Mouse (Mus musculus) lung, postnatal 0 days (tissue): ENCODE results near the gene Dach1. TPM values are rescaled to one million over a fixed set of nuclear protein-coding genes. Genes with fewer than 3 reads are reported as not detected.

Source experiments
- ATAC-seq: fragments of 200-750 bp; cut with Nextera tagmentation; 2 replicates; pipeline ENCODE4 v1.8.0; 2017; ENCODE audit warnings: moderate library complexity
- DNase-seq: peaks from one replicate; pipeline ENCODE4 v3.0.0-alpha.2; 2016; ENCODE audit warnings: low spot score
- H3K27ac ChIP-seq: fragments of 300-500 bp; sonication (generic); 2 replicates; pipeline ENCODE4 v1.5.1; 2014; ENCODE audit warnings: antibody characterized with exemption, mild to moderate bottlenecking, low read length, mixed read lengths
- H3K27me3 ChIP-seq: fragments of 300-500 bp; sonication (generic); replicated peaks from 2 replicates; pipeline ENCODE4 v1.6.1; 2014; ENCODE audit warnings: low read length, mixed read lengths; ENCODE audit not compliant: insufficient read depth
- H3K36me3 ChIP-seq: fragments of 300-500 bp; sonication (generic); 2 replicates; pipeline ENCODE4 v1.6.1; 2014; ENCODE audit warnings: low read length, mixed read lengths; ENCODE audit not compliant: insufficient read depth
- H3K4me1 ChIP-seq: fragments of 300-500 bp; sonication (generic); 2 replicates; pipeline ENCODE4 v1.6.1; 2014; ENCODE audit warnings: antibody characterized with exemption, low read depth, low read length, mixed read lengths; ENCODE audit not compliant: insufficient read depth
- H3K4me2 ChIP-seq: fragments of 300-500 bp; sonication (generic); replicated peaks from 2 replicates; pipeline ENCODE4 v1.6.1; 2014; ENCODE audit warnings: low read depth, mild to moderate bottlenecking, low read length, moderate library complexity, mixed read lengths
- H3K4me3 ChIP-seq: fragments of 300-500 bp; sonication (generic); 2 replicates; pipeline ENCODE4 v1.5.1; 2014; ENCODE audit warnings: low read depth, low read length
- H3K9ac ChIP-seq: fragments of 300-500 bp; sonication (generic); replicated peaks from 2 replicates; pipeline ENCODE4 v1.6.1; 2014; ENCODE audit warnings: low read depth, mild to moderate bottlenecking
- H3K9me3 ChIP-seq: fragments of 300-500 bp; sonication (generic); 2 replicates; pipeline ENCODE4 v1.6.1; 2016; ENCODE audit warnings: low read length, mixed read lengths
- CTCF ChIP-seq: IDR thresholded peaks from 2 replicates; pipeline ENCODE4 v1.5.1; 2016; ENCODE audit warnings: antibody characterized with exemption, mild to moderate bottlenecking
- EP300 ChIP-seq: IDR thresholded peaks from 2 replicates; pipeline ENCODE4 v1.6.1; 2016; ENCODE audit warnings: antibody characterized with exemption, mild to moderate bottlenecking, control low read depth
- WGBS: fragments of 180-500 bp; shearing (Covaris S2); extraction: QIAGEN DNeasy Blood & Tissue Kit; methylation state at CpG from one replicate; pipeline ENCODE4 v1.1.7; 2014; 5-methylcytosine and 5-hydroxymethylcytosine counted together
- polyA plus RNA-seq: library from polyadenylated mRNA; unstranded; fragments of >200 nt; fragmentation: Nextera tagmentation; extraction: Ambion mirVana; gene quantifications from 2 replicates; pipeline ENCODE4 v1.2.1, GENCODE M21; 2015

Gene Dach1
- polyA plus RNA-seq, 1 experiment from 2014 or later: 4.2 TPM

DNA sequence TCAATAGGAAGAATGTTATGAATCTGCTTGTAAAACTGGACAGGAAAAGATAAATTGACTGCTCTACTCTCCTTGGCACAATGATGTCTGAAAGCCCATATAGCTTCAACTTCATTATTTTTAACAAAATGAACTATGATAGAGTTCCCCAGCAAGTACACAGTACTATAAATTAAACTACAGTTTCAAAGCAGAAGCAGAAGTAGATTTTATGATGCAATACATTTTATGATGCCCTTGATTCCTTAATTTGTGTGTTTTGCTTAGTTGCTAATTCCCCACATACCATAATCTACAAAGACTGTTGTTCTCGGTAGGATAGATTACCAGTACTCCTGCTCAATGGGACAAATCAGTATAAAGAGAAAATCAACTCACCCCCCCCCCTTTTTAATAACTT, 52.9 kb downstream of the Dach1 start:
- Histone ChIP-seq H3K27ac (no peak overlapping the region), H3K36me3 (no peaks in the 10 kb centered on the region), H3K4me2 (no peak overlapping the region), H3K4me3 (no peak overlapping the region), H3K9ac (no peak overlapping the region), H3K9me3 (no peaks in the 10 kb centered on the region), H3K27me3 (no peaks in the 10 kb centered on the region), H3K4me1 (no peaks in the 10 kb centered on the region)
- 64% methylated on average over 1 of the region's 1 CpGs for WGBS
- ATAC-seq (no peak), DNase-seq (no peak)
- TF ChIP-seq EP300: no peak

DNA sequence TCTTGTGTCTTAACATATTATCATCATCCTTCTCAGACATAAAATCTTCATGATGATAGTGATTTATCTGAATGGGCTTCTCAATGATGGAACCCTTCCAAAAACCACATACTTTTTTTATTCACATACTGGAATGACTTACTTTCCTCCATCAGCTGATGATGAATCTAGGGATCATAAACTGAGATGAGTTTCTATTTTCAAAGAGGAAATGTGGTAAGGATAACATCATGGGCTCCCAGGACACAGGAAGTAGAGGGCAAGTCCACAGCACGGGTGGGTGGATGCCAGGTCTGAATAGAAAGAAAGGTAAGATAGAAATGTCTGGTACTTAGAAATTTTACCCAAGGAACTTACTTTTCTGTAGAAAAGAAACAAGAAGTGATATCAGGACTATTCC, 56.5 kb downstream of the Dach1 start:
- Histone ChIP-seq H3K27me3 (no peaks in the 10 kb centered on the region), H3K27ac (no peak overlapping the region), H3K9me3 (no peaks in the 10 kb centered on the region), H3K4me2 (no peak overlapping the region), H3K9ac (no peak overlapping the region), H3K36me3 (no peaks in the 10 kb centered on the region), H3K4me3 (no peak overlapping the region), H3K4me1 (no peaks in the 10 kb centered on the region)
- TF ChIP-seq CTCF (no peak), EP300 (no peak)
- ATAC-seq: no peak
- DNase-seq: no peak
- WGBS: 34% methylated on average over 1 of the region's 1 CpGs

- H3K27me3 ChIP-seq: no peaks in the 10 kb centered on the region
- no peak for ATAC-seq
- no peaks in the 10 kb centered on the region for H3K36me3 ChIP-seq
- H3K9me3 ChIP-seq: no peaks in the 10 kb centered on the region
- H3K27ac ChIP-seq: no peak overlapping the region
- TF ChIP-seq EP300 (no peak), CTCF (no peak)
- no peaks in the 10 kb centered on the region for H3K4me1 ChIP-seq
- no peak overlapping the region for H3K9ac ChIP-seq
- H3K4me3 ChIP-seq: no peak overlapping the region
- no peak overlapping the region for H3K4me2 ChIP-seq
- 91% methylated on average over 2 of the region's 2 CpGs for WGBS
- DNase-seq: no peak
Observed at GRCm38 (mm10) chr14:98109929-98110328, 59.6 kb downstream of the Dach1 start.

GRCm38 (mm10) chr14:98108764-98109163, 60.8 kb downstream of the Dach1 start:
- no peaks in the 10 kb centered on the region for H3K36me3 ChIP-seq
- no peak overlapping the region for H3K4me3 ChIP-seq
- no peak overlapping the region for H3K9ac ChIP-seq
- DNase-seq (no peak), ATAC-seq (no peak)
- no peak overlapping the region for H3K4me2 ChIP-seq
- no peaks in the 10 kb centered on the region for H3K9me3 ChIP-seq
- H3K27me3 ChIP-seq: no peaks in the 10 kb centered on the region
- H3K27ac ChIP-seq: no peak overlapping the region
- TF ChIP-seq EP300 (no peak), CTCF (no peak)
- 82% methylated on average over 3 of the region's 3 CpGs for WGBS
- no peaks in the 10 kb centered on the region for H3K4me1 ChIP-seq

- Histone ChIP-seq H3K4me2 (no peak overlapping the region), H3K4me3 (no peak overlapping the region), H3K36me3 (no peaks in the 10 kb centered on the region), H3K9me3 (no peaks in the 10 kb centered on the region), H3K27ac (no peak overlapping the region), H3K9ac (no peak overlapping the region), H3K4me1 (no peaks in the 10 kb centered on the region), H3K27me3 (no peaks in the 10 kb centered on the region)
- ATAC-seq: no peak
- DNase-seq: no peak
- no peak for TF ChIP-seq EP300
- no peak for TF ChIP-seq CTCF
Observed at GRCm38 (mm10) chr14:98106208-98106607, 63.4 kb downstream of the Dach1 start.

DNA sequence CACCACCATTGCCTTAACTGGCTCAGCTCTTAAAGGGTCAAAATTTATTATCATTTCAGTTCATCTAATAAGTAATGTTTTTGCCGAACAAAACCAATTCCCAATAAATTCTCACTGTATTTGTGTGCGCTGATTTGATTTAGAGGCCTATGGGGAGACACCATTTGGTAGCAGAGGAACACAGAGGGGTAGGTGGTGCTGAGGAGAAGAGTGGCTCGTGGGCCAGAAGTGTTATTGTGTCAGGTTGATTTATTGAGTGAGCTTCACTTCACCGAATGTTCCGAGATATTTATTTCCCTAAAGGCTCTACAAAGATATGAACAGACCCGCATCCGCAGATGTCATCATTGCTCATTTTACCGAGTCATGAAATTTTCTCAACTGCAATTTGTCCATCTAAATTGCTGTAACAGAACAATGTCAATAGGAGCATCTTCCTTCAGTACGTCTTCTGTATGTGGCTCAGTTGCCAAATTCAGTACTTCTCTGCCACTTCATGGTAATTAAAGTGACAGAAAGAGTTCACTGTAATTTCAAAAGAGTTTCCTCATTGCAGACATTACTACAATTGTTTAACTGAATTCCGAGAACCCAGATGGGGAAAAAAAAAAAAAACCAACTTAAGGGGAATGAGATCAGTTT, 65.1 kb downstream of the Dach1 start:
- H3K9ac ChIP-seq: no peak overlapping the region
- no peaks in the 10 kb centered on the region for H3K9me3 ChIP-seq
- TF ChIP-seq CTCF (no peak), EP300 (no peak)
- H3K4me1 ChIP-seq: no peaks in the 10 kb centered on the region
- H3K27ac ChIP-seq: no peak overlapping the region
- no peak overlapping the region for H3K4me3 ChIP-seq
- no peak for ATAC-seq
- WGBS: 54% methylated on average over 10 of the region's 10 CpGs
- no peak for DNase-seq
- H3K36me3 ChIP-seq: no peaks in the 10 kb centered on the region
- no peak overlapping the region for H3K4me2 ChIP-seq
- H3K27me3 ChIP-seq: no peaks in the 10 kb centered on the region

GRCm38 (mm10) chr14:98095229-98095628, 74.3 kb downstream of the Dach1 start:
- 63% methylated on average over 4 of the region's 4 CpGs for WGBS
- Histone ChIP-seq H3K27ac (no peak overlapping the region), H3K36me3 (no peaks in the 10 kb centered on the region), H3K4me1 (no peaks in the 10 kb centered on the region), H3K27me3 (no peaks in the 10 kb centered on the region), H3K4me3 (no peak overlapping the region), H3K9me3 (no peaks in the 10 kb centered on the region), H3K4me2 (no peak overlapping the region), H3K9ac (no peak overlapping the region)
- DNase-seq: no peak
- TF ChIP-seq EP300: no peak
- no peak for TF ChIP-seq CTCF
- ATAC-seq: no peak
